In the genomic region with DNA sequence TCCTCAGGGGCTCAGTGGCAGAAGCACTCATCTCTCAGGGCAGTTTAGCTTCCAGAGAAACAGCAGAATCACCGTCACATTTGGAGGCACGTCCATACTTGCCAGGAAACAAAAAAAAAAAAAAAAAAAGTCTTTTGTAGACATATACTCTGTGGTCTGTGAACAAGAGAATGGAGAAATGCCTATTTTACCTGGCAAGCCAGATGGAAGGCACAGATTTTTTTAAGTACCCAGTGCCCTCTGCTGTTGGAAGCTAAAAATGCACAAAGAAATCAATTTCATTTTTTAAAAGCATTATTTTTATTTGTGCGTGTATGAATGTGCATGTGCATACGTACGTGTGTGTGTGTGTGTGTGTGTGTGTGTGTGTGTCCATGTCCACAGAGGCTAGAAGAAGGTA, we compare ENCODE assay signal across 10 mouse cellular contexts. TPM values are rescaled to one million over a fixed set of nuclear protein-coding genes. Genes with fewer than 3 reads are reported as not detected.
DNase-seq lines count a peak whose midpoint lies in the region; TF ChIP-seq lines count a peak whose summit lies in the region.
"Had no signal": no experiment of that assay in that cellular context is flagged by ENCODE, and none has a peak within 500 bp of the region (broad histone marks: within the 10 kb centered on the region; RNA-seq: fewer than 3 reads in every experiment).

No protein-coding gene starts in this region.

- peak; percentile 79 for TF ChIP-seq CTCF in layer of hippocampus, adult 2 months (conservative IDR thresholded peaks at IDR 0.05)
- peak; percentile 24; the same call in 1 of the 2 replicates for TF ChIP-seq CTCF in E14TG2a.4 (conservative IDR thresholded peaks at IDR 0.05; ENCODE audit: low read length)

- peak; percentile 19 to 35 for DNase-seq in cerebellum, postnatal 14 days
- no peak for DNase-seq in cerebellum, adult 18-20 months
- DNase-seq in layer of hippocampus, adult 2 months (ENCODE audit: low spot score in 2 of 2): peak in 1 of 2 experiments; percentile 29
- no peak for DNase-seq in layer of hippocampus, adult 18-20 months (ENCODE audit: low spot score in 2 of 2)
- DNase-seq in induced T-regulatory cell, adult 2 months (ENCODE audit: low read depth): peak; percentile 77
- no peak for DNase-seq in urinary bladder, adult 2 months (ENCODE audit: low spot score)
- no peak for DNase-seq in heart, adult 8-10 months (ENCODE audit: low spot score)
- DNase-seq: kidney, adult 18-20 months had no signal

- H3K36me3 ChIP-seq in E14TG2a.4 (ENCODE audit: insufficient read depth, low read length): no peaks in the 10 kb centered on the region
- H3K36me3 ChIP-seq: stomach, embryonic 15.5 days had no signal

- H3K27ac ChIP-seq in layer of hippocampus, adult 2 months: no peak overlapping the region
- H3K27ac ChIP-seq: stomach, embryonic 15.5 days had no signal

- 0 out of 2 replicates have a peak, but pooled peaks cover 4% of the 10 kb centered on the region for H3K27me3 ChIP-seq in E14TG2a.4 (ENCODE audit: insufficient read depth, low read length)
- H3K27me3 ChIP-seq: stomach, embryonic 15.5 days had no signal

- H3K9me3 ChIP-seq in E14TG2a.4 (ENCODE audit: low read length): no peaks in the 10 kb centered on the region
- H3K9me3 ChIP-seq: stomach, embryonic 15.5 days had no signal

- H3K4me3 ChIP-seq in layer of hippocampus, adult 2 months: no peak overlapping the region
- no peak overlapping the region for H3K4me3 ChIP-seq in E14TG2a.4 (replicated peaks; ENCODE audit: low read length)
- H3K4me3 ChIP-seq: stomach, embryonic 15.5 days had no signal

- H3K4me1 ChIP-seq in E14TG2a.4 (replicated peaks; ENCODE audit: low read depth, low read length): no peaks in the 10 kb centered on the region
- H3K4me1 ChIP-seq: stomach, embryonic 15.5 days had no signal

RNA-seq across cellular contexts. Expression of gene Golga5, which starts 7.8 kb away (rescaled TPM):
- 10 to 100 TPM; 24.6 to 26.3 TPM for total RNA-seq in layer of hippocampus, adult 2 months (2021)
- total RNA-seq in layer of hippocampus, adult 18-20 months (2021): 10 to 100 TPM; 25.1 to 28.0 TPM
- polyA plus RNA-seq in urinary bladder, adult 2 months (2012; rRNA removed): 35.0 and 40.2 TPM in 2 replicates
- 10 to 100 TPM; 25.9 to 27.9 (median 27.3) TPM for total RNA-seq in heart, adult 8-10 months (2022)

RNA-seq across cellular contexts. Expression of gene Lgmn, which starts 21.6 kb away (rescaled TPM):
- 10 to 100 TPM; 78.6 to 84.8 TPM for total RNA-seq in layer of hippocampus, adult 2 months (2021)
- 10 to 100 TPM; 83.6 to 85.4 TPM for total RNA-seq in layer of hippocampus, adult 18-20 months (2021)
- 73.4 and 84.0 TPM in 2 replicates for polyA plus RNA-seq in urinary bladder, adult 2 months (2012; rRNA removed)
- total RNA-seq in heart, adult 8-10 months (2022): 10 to 100 TPM; 53.7 to 64.8 (median 60.5) TPM

Comparison
In these comparisons a context has a peak if more than half of its experiments do, and no peak if none do; other contexts are left out.
1. DNase-seq: peak in cerebellum, postnatal 14 days (2 of 2) and induced T-regulatory cell, adult 2 months (single experiment); none in cerebellum, adult 18-20 months (0 of 2), layer of hippocampus, adult 18-20 months (0 of 2), urinary bladder, adult 2 months (single experiment) and heart, adult 8-10 months (single experiment).